Mouse (Mus musculus) liver, postnatal 0 days (tissue): ENCODE results near the gene Ifitm7. TPM values are rescaled to one million over a fixed set of nuclear protein-coding genes. Genes with fewer than 3 reads are reported as not detected.
A peak's percentile ranks its signal among the peaks of the same experiment; 100 is the strongest.

ENCODE experiments used
- ATAC-seq: fragments of 200-750 bp; cut with Nextera tagmentation; 2 replicates; pipeline ENCODE4 v1.8.0; 2017; ENCODE audit warnings: mild to moderate bottlenecking, moderate library complexity
- DNase-seq: peaks from one replicate; pipeline ENCODE4 v3.0.0-alpha.2; 2016
- H3K27ac ChIP-seq: fragments of 300-500 bp; sonication (generic); 2 replicates; pipeline ENCODE4 v1.5.1; 2014; ENCODE audit warnings: antibody characterized with exemption, moderate library complexity, mild to moderate bottlenecking, low read depth
- H3K27me3 ChIP-seq: fragments of 300-500 bp; sonication (generic); 2 replicates; pipeline ENCODE4 v1.6.1; 2014; ENCODE audit warnings: low read length, control low read depth, mixed read lengths; ENCODE audit not compliant: insufficient read depth
- H3K36me3 ChIP-seq: fragments of 300-500 bp; sonication (generic); replicated peaks from 2 replicates; pipeline ENCODE4 v1.6.1; 2014; ENCODE audit warnings: mild to moderate bottlenecking, control low read depth, low read length, moderate library complexity, mixed read lengths; ENCODE audit not compliant: insufficient read depth
- H3K4me1 ChIP-seq: fragments of 300-500 bp; sonication (generic); 2 replicates; pipeline ENCODE4 v1.6.1; 2014; ENCODE audit warnings: antibody characterized with exemption, mild to moderate bottlenecking, control low read depth; ENCODE audit not compliant: insufficient read depth
- H3K4me2 ChIP-seq: fragments of 300-500 bp; sonication (generic); 2 replicates; pipeline ENCODE4 v1.6.1; 2014; ENCODE audit warnings: low read depth, mild to moderate bottlenecking, low read length, moderate library complexity, mixed read lengths
- H3K4me3 ChIP-seq: fragments of 300-500 bp; sonication (generic); 2 replicates; pipeline ENCODE4 v1.5.1; 2014; ENCODE audit warnings: low read depth, low read length
- H3K9ac ChIP-seq: fragments of 300-500 bp; sonication (generic); replicated peaks from 2 replicates; pipeline ENCODE4 v1.6.1; 2014; ENCODE audit warnings: mild to moderate bottlenecking, moderate library complexity
- H3K9me3 ChIP-seq: fragments of 300-500 bp; sonication (generic); 2 replicates; pipeline ENCODE4 v1.6.1; 2016; ENCODE audit warnings: mild to moderate bottlenecking, control low read depth, low read length, mixed read lengths
- CTCF ChIP-seq: sonication (generic); IDR thresholded peaks from 2 replicates; pipeline ENCODE4 v1.5.1; 2016; ENCODE audit warnings: antibody characterized with exemption, low read depth
- EP300 ChIP-seq: IDR thresholded peaks from 2 replicates; pipeline ENCODE4 v1.6.1; 2016; ENCODE audit warnings: antibody characterized with exemption, low read depth, mild to moderate bottlenecking
- WGBS: fragments of 180-500 bp; shearing (Covaris S2); extraction: QIAGEN DNeasy Blood & Tissue Kit; methylation state at CpG from one replicate; pipeline ENCODE4 v1.1.7; 2014; ENCODE audit not compliant: insufficient replicate concordance; 5-methylcytosine and 5-hydroxymethylcytosine counted together
- polyA plus RNA-seq: library from polyadenylated mRNA; unstranded; fragments of >200 nt; fragmentation: Nextera tagmentation; extraction: Ambion mirVana; gene quantifications from 2 replicates; pipeline ENCODE4 v1.2.1, GENCODE M21; 2015

The Ifitm7 gene
- polyA plus RNA-seq, 1 experiment from 2014 or later: 0.18 TPM

- H3K27ac ChIP-seq: no peak overlapping the region
- WGBS: 68% methylated on average over 4 of the region's 4 CpGs
- H3K4me2 ChIP-seq: no peak overlapping the region
- ATAC-seq (no peak), DNase-seq (no peak)
- H3K27me3 ChIP-seq: no peaks in the 10 kb centered on the region
- H3K36me3 ChIP-seq: no peaks in the 10 kb centered on the region
- H3K4me1 ChIP-seq: no peaks in the 10 kb centered on the region; the same call in 1 of the 2 replicates
- no peak for TF ChIP-seq CTCF
- no peak for TF ChIP-seq EP300
- no peak overlapping the region for H3K4me3 ChIP-seq
- no peak overlapping the region for H3K9ac ChIP-seq
- no peaks in the 10 kb centered on the region for H3K9me3 ChIP-seq
These were observed 18.6 kb upstream of the Ifitm7 start for GRCm38 (mm10) chr16:14005266-14005665.

DNA sequence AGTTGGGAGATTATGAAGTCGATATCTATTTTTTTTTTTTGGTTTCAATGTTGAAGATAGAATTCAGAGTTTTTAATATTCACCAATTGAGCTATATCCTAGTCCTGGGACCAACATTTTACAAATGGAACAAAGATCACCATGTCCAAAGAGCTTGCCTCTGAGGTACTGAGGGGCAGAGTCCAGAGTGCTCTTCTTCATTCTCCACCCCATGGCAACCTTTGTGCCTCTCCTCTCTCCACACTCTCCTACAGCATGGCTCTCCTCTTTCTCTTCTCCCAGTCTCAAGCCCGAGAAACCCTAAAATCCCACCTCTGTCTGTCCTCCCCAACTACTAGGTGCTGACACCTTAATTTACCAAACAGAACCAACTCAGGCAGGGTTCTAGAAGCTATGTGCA, 18.0 kb upstream of the Ifitm7 start:
- peak; percentile 58; the same call in 1 of the 2 replicates for ATAC-seq
- H3K27ac ChIP-seq: no peak overlapping the region
- H3K4me1 ChIP-seq: no peaks in the 10 kb centered on the region; the same call in 1 of the 2 replicates
- H3K4me3 ChIP-seq: no peak overlapping the region
- no peaks in the 10 kb centered on the region for H3K9me3 ChIP-seq
- TF ChIP-seq CTCF (no peak), EP300 (no peak)
- H3K36me3 ChIP-seq: no peaks in the 10 kb centered on the region
- DNase-seq: no peak
- H3K4me2 ChIP-seq: no peak overlapping the region
- H3K27me3 ChIP-seq: no peaks in the 10 kb centered on the region
- H3K9ac ChIP-seq: no peak overlapping the region
- WGBS: 55% methylated on average over 2 of the region's 2 CpGs

GRCm38 (mm10) chr16:14004170-14004569, 17.5 kb upstream of the Ifitm7 start:
- H3K27ac ChIP-seq: no peak overlapping the region; the same call in 1 of the 2 replicates
- H3K4me1 ChIP-seq: no peaks in the 10 kb centered on the region; the same call in 1 of the 2 replicates
- H3K9ac ChIP-seq: no peak overlapping the region
- ATAC-seq: peak; percentile 82
- no peaks in the 10 kb centered on the region for H3K27me3 ChIP-seq
- DNase-seq: peak; percentile 28
- H3K4me2 ChIP-seq: peak overlapping the region; percentile 48; the same call in 1 of the 2 replicates
- WGBS: 29% methylated on average over 3 of the region's 3 CpGs
- TF ChIP-seq EP300: no peak
- peak; percentile 59 for TF ChIP-seq CTCF
- no peaks in the 10 kb centered on the region for H3K36me3 ChIP-seq
- no peaks in the 10 kb centered on the region for H3K9me3 ChIP-seq
- H3K4me3 ChIP-seq: no peak overlapping the region

- WGBS: 47% methylated on average over 8 of the region's 8 CpGs
- Histone ChIP-seq H3K4me2 (peak overlapping the region; percentile 48; the same call in 1 of the 2 replicates), H3K9ac (no peak overlapping the region), H3K4me1 (no peaks in the 10 kb centered on the region; the same call in 1 of the 2 replicates), H3K27me3 (no peaks in the 10 kb centered on the region), H3K9me3 (no peaks in the 10 kb centered on the region), H3K4me3 (no peak overlapping the region), H3K27ac (peak overlapping the region; percentile 72), H3K36me3 (no peaks in the 10 kb centered on the region)
- ATAC-seq (peak; percentile 62), DNase-seq (no peak)
- TF ChIP-seq CTCF (no peak), EP300 (no peak)
These were observed 16.9 kb upstream of the Ifitm7 start for GRCm38 (mm10) chr16:14003386-14004130.

GRCm38 (mm10) chr16:13994502-13994901, 7.8 kb upstream of the Ifitm7 start:
- DNase-seq (no peak), ATAC-seq (no peak)
- WGBS: 52% methylated on average over 1 of the region's 1 CpGs
- Histone ChIP-seq H3K27me3 (no peaks in the 10 kb centered on the region), H3K4me1 (no peaks in the 10 kb centered on the region), H3K4me2 (no peak overlapping the region), H3K9ac (no peak overlapping the region), H3K9me3 (no peaks in the 10 kb centered on the region), H3K27ac (no peak overlapping the region), H3K4me3 (no peak overlapping the region), H3K36me3 (no peaks in the 10 kb centered on the region)
- TF ChIP-seq CTCF (no peak), EP300 (no peak)

DNA sequence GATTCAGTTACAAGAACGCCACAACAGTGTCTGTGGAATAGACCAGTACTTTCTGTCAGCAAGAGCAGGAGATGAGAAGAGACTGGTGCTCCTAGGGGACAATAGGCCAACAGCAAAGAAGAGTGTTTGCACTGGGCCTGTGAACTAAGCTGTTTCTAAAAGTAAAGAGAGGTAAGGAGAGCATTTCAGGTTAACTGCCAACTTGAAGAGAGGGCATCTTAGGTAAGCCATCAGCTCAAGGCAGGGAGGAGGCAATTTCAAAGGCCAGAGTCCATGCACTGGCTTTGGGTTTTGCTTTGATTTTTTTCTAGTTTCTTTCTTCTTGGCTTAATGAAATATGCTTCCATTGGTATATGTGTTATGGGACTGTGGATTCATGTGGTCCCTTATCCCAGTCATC, 7.4 kb upstream of the Ifitm7 start:
- H3K9ac ChIP-seq: no peak overlapping the region
- H3K4me3 ChIP-seq: no peak overlapping the region
- DNase-seq (no peak), ATAC-seq (no peak)
- no peaks in the 10 kb centered on the region for H3K27me3 ChIP-seq
- H3K9me3 ChIP-seq: no peaks in the 10 kb centered on the region
- 60% methylated on average over 1 of the region's 1 CpGs for WGBS
- no peak overlapping the region for H3K27ac ChIP-seq
- no peak overlapping the region for H3K4me2 ChIP-seq
- no peaks in the 10 kb centered on the region for H3K4me1 ChIP-seq
- TF ChIP-seq EP300 (no peak), CTCF (no peak)
- H3K36me3 ChIP-seq: no peaks in the 10 kb centered on the region
